Mouse (Mus musculus) cerebellum, adult 11-12 months (tissue): Measurements from ENCODE around the gene 3100002H09Rik.

Experiments
- DNase-seq: peaks from one replicate; pipeline ENCODE4 v3.0.0; 2022

Gene 3100002H09Rik

GRCm38 (mm10) chr4:124610703-124611102, at the start of gene 3100002H09Rik:
TSS of gene 3100002H09Rik (minus strand) at chr4:124610803.
- no peak for DNase-seq

GRCm38 (mm10) chr4:124659251-124660217, 48.9 kb upstream of the 3100002H09Rik start:
- no peak for DNase-seq

GRCm38 (mm10) chr4:124658412-124658851, 47.8 kb upstream of the 3100002H09Rik start:
- DNase-seq: no peak

- peak; percentile 12 for DNase-seq
Measured at GRCm38 (mm10) chr4:124657781-124658180, 47.2 kb upstream of the 3100002H09Rik start.

- DNase-seq: peak; percentile 54
Measured at GRCm38 (mm10) chr4:124656854-124657650, 46.4 kb upstream of the 3100002H09Rik start.

- DNase-seq: no peak
Measured at GRCm38 (mm10) chr4:124656518-124656853, 45.9 kb upstream of the 3100002H09Rik start, which contains the start of gene Pou3f1. TSS of gene Pou3f1 (plus strand) at chr4:124656807.

GRCm38 (mm10) chr4:124652886-124653285, 42.3 kb upstream of the 3100002H09Rik start:
- DNase-seq: no peak

GRCm38 (mm10) chr4:124647909-124648308, 37.3 kb upstream of the 3100002H09Rik start:
- no peak for DNase-seq

- no peak for DNase-seq
Measured at GRCm38 (mm10) chr4:124646591-124646990, 36.0 kb upstream of the 3100002H09Rik start.

GRCm38 (mm10) chr4:124644974-124645433, 34.4 kb upstream of the 3100002H09Rik start:
- no peak for DNase-seq

GRCm38 (mm10) chr4:124643859-124644258, 33.3 kb upstream of the 3100002H09Rik start:
- DNase-seq: no peak

- no peak for DNase-seq
Measured at GRCm38 (mm10) chr4:124639715-124640114, 29.1 kb upstream of the 3100002H09Rik start.

GRCm38 (mm10) chr4:124633281-124633680, 22.7 kb upstream of the 3100002H09Rik start:
- DNase-seq: no peak

GRCm38 (mm10) chr4:124632856-124633255, 22.3 kb upstream of the 3100002H09Rik start:
- DNase-seq: no peak

GRCm38 (mm10) chr4:124631456-124631855, 20.9 kb upstream of the 3100002H09Rik start:
- DNase-seq: no peak

GRCm38 (mm10) chr4:124626836-124627235, 16.2 kb upstream of the 3100002H09Rik start:
- no peak for DNase-seq

- DNase-seq: peak; percentile 36
Measured at GRCm38 (mm10) chr4:124624111-124624581, 13.5 kb upstream of the 3100002H09Rik start.

GRCm38 (mm10) chr4:124622566-124622965, 12.0 kb upstream of the 3100002H09Rik start:
- DNase-seq: no peak

- no peak for DNase-seq
Measured at GRCm38 (mm10) chr4:124621406-124621805, 10.8 kb upstream of the 3100002H09Rik start.

- DNase-seq: no peak
Measured at GRCm38 (mm10) chr4:124618599-124618998, 8.0 kb upstream of the 3100002H09Rik start.

- no peak for DNase-seq
Measured at GRCm38 (mm10) chr4:124616636-124617035, 6.0 kb upstream of the 3100002H09Rik start.

GRCm38 (mm10) chr4:124615986-124616385, 5.4 kb upstream of the 3100002H09Rik start:
- no peak for DNase-seq

- DNase-seq: no peak
Measured at GRCm38 (mm10) chr4:124615406-124615960, 4.9 kb upstream of the 3100002H09Rik start.
